Mouse (Mus musculus) lung, embryonic 16.5 days (tissue): ENCODE measurements around the gene Slc44a5. TPM values are rescaled to one million over a fixed set of nuclear protein-coding genes. Genes with fewer than 3 reads are reported as not detected.

Experiments
- ATAC-seq: fragments of 200-750 bp; cut with Nextera tagmentation; 2 replicates; pipeline ENCODE4 v1.8.0; 2017; ENCODE audit warnings: low read depth, mild to moderate bottlenecking, moderate library complexity
- H3K27ac ChIP-seq: fragments of 300-500 bp; sonication (generic); 2 replicates; pipeline ENCODE4 v1.5.1; 2014; ENCODE audit warnings: mild to moderate bottlenecking, control low read depth, low read length
- H3K27me3 ChIP-seq: fragments of 300-500 bp; sonication (generic); 2 replicates; pipeline ENCODE4 v1.6.1; 2014; ENCODE audit warnings: low read depth, low read length, mixed read lengths; ENCODE audit not compliant: control insufficient read depth, insufficient read depth
- H3K36me3 ChIP-seq: fragments of 300-500 bp; sonication (generic); 2 replicates; pipeline ENCODE4 v1.6.1; 2014; ENCODE audit warnings: low read length; ENCODE audit not compliant: control insufficient read depth, insufficient read depth
- H3K4me1 ChIP-seq: fragments of 300-500 bp; sonication (generic); replicated peaks from 2 replicates; pipeline ENCODE4 v1.6.1; 2014; ENCODE audit warnings: low read length, mixed read lengths; ENCODE audit not compliant: control insufficient read depth, insufficient read depth
- H3K4me2 ChIP-seq: fragments of 300-500 bp; sonication (generic); 2 replicates; pipeline ENCODE4 v1.6.1; 2014; ENCODE audit warnings: low read depth, low read length, control low read depth
- H3K4me3 ChIP-seq: fragments of 300-500 bp; sonication (generic); 2 replicates; pipeline ENCODE4 v1.5.1; 2014; ENCODE audit warnings: mild to moderate bottlenecking, low read length, control low read depth
- H3K9ac ChIP-seq: fragments of 300-500 bp; sonication (generic); 2 replicates; pipeline ENCODE4 v1.6.1; 2014; ENCODE audit warnings: low read length, control low read depth
- H3K9me3 ChIP-seq: fragments of 300-500 bp; sonication (generic); 2 replicates; pipeline ENCODE4 v1.6.1; 2016; ENCODE audit warnings: low read length; ENCODE audit not compliant: control insufficient read depth
- WGBS: fragments of 180-500 bp; shearing (Covaris S2); extraction: QIAGEN DNeasy Blood & Tissue Kit; methylation state at CpG from one replicate; pipeline ENCODE4 v1.1.7; 2014; 5-methylcytosine and 5-hydroxymethylcytosine counted together
- polyA plus RNA-seq: library from polyadenylated mRNA; unstranded; fragments of >200 nt; fragmentation: Nextera tagmentation; extraction: Ambion mirVana; gene quantifications from 2 replicates; pipeline ENCODE4 v1.2.1, GENCODE M21; 2015

The Slc44a5 gene
- polyA plus RNA-seq, 1 experiment from 2014 or later: 0.39 TPM

GRCm38 (mm10) chr3:154288429-154289069 lies 315.3 kb downstream of the Slc44a5 start:
- Histone ChIP-seq H3K4me2 (no peak overlapping the region), H3K9ac (no peak overlapping the region), H3K4me3 (no peak overlapping the region), H3K27me3 (no peaks in the 10 kb centered on the region), H3K9me3 (no peaks in the 10 kb centered on the region), H3K36me3 (no peaks in the 10 kb centered on the region), H3K4me1 (no peaks in the 10 kb centered on the region), H3K27ac (no peak overlapping the region)
- 85% methylated on average over 4 of the region's 4 CpGs for WGBS
- ATAC-seq: no peak

GRCm38 (mm10) chr3:154290351-154290750 lies 317.1 kb downstream of the Slc44a5 start:
- ATAC-seq: no peak
- Histone ChIP-seq H3K4me3 (no peak overlapping the region), H3K9me3 (no peaks in the 10 kb centered on the region), H3K36me3 (no peaks in the 10 kb centered on the region), H3K27me3 (no peaks in the 10 kb centered on the region), H3K27ac (no peak overlapping the region), H3K4me2 (no peak overlapping the region), H3K4me1 (no peaks in the 10 kb centered on the region), H3K9ac (no peak overlapping the region)
- 38% methylated on average over 2 of the region's 2 CpGs for WGBS

- Histone ChIP-seq H3K9me3 (no peaks in the 10 kb centered on the region), H3K9ac (no peak overlapping the region), H3K4me3 (no peak overlapping the region), H3K27me3 (no peaks in the 10 kb centered on the region), H3K36me3 (no peaks in the 10 kb centered on the region), H3K4me1 (no peaks in the 10 kb centered on the region), H3K27ac (no peak overlapping the region), H3K4me2 (no peak overlapping the region)
- 63% methylated on average over 5 of the region's 5 CpGs for WGBS
- no peak for ATAC-seq
These were observed 318.9 kb downstream of the Slc44a5 start for GRCm38 (mm10) chr3:154292126-154292525.

GRCm38 (mm10) chr3:154293839-154294490 lies 320.7 kb downstream of the Slc44a5 start:
- no peak for ATAC-seq
- 49% methylated on average over 9 of the region's 9 CpGs for WGBS

GRCm38 (mm10) chr3:154294924-154295834 lies 321.9 kb downstream of the Slc44a5 start:
- WGBS: 92% methylated on average over 17 of the region's 17 CpGs
- no peak overlapping the region for H3K4me2 ChIP-seq
- H3K27ac ChIP-seq: no peak overlapping the region
- no peak overlapping the region for H3K9ac ChIP-seq
- no peaks in the 10 kb centered on the region for H3K9me3 ChIP-seq
- no peaks in the 10 kb centered on the region for H3K27me3 ChIP-seq
- H3K36me3 ChIP-seq: no peaks in the 10 kb centered on the region
- no peak overlapping the region for H3K4me3 ChIP-seq
- no peak for ATAC-seq
- H3K4me1 ChIP-seq: no peaks in the 10 kb centered on the region

More at GRCm38 (mm10) chr3:154293839-154294490, 320.7 kb downstream of the Slc44a5 start:
- H3K27me3 ChIP-seq: no peaks in the 10 kb centered on the region
- H3K4me3 ChIP-seq: no peak overlapping the region
- no peaks in the 10 kb centered on the region for H3K4me1 ChIP-seq
- H3K36me3 ChIP-seq: no peaks in the 10 kb centered on the region
- H3K27ac ChIP-seq: no peak overlapping the region
- no peaks in the 10 kb centered on the region for H3K9me3 ChIP-seq
- H3K4me2 ChIP-seq: no peak overlapping the region
- no peak overlapping the region for H3K9ac ChIP-seq

GRCm38 (mm10) chr3:154297499-154297898 lies 324.3 kb downstream of the Slc44a5 start:
- 29% methylated on average over 6 of the region's 6 CpGs for WGBS
- H3K27me3 ChIP-seq: no peaks in the 10 kb centered on the region

GRCm38 (mm10) chr3:154298490-154298889 lies 325.3 kb downstream of the Slc44a5 start:
- no peaks in the 10 kb centered on the region for H3K4me1 ChIP-seq
- no peak overlapping the region for H3K27ac ChIP-seq
- no peak overlapping the region for H3K9ac ChIP-seq

More at GRCm38 (mm10) chr3:154297499-154297898, 324.3 kb downstream of the Slc44a5 start:
- ATAC-seq: no peak
- Histone ChIP-seq H3K4me3 (no peak overlapping the region), H3K27ac (no peak overlapping the region), H3K9me3 (no peaks in the 10 kb centered on the region), H3K4me1 (no peaks in the 10 kb centered on the region), H3K36me3 (no peaks in the 10 kb centered on the region), H3K9ac (no peak overlapping the region), H3K4me2 (no peak overlapping the region)

GRCm38 (mm10) chr3:154300006-154300405 lies 326.8 kb downstream of the Slc44a5 start:
- Histone ChIP-seq H3K9ac (no peak overlapping the region), H3K4me1 (no peaks in the 10 kb centered on the region), H3K27me3 (no peaks in the 10 kb centered on the region), H3K36me3 (no peaks in the 10 kb centered on the region), H3K4me2 (no peak overlapping the region), H3K27ac (no peak overlapping the region), H3K4me3 (no peak overlapping the region), H3K9me3 (no peaks in the 10 kb centered on the region)
- WGBS: 88% methylated on average over 9 of the region's 9 CpGs
- no peak for ATAC-seq

More at GRCm38 (mm10) chr3:154298490-154298889, 325.3 kb downstream of the Slc44a5 start:
- no peak overlapping the region for H3K4me2 ChIP-seq
- ATAC-seq: no peak
- no peaks in the 10 kb centered on the region for H3K27me3 ChIP-seq
- no peak overlapping the region for H3K4me3 ChIP-seq
- H3K36me3 ChIP-seq: no peaks in the 10 kb centered on the region
- H3K9me3 ChIP-seq: no peaks in the 10 kb centered on the region

GRCm38 (mm10) chr3:154301102-154301501 lies 327.9 kb downstream of the Slc44a5 start:
- Histone ChIP-seq H3K36me3 (no peaks in the 10 kb centered on the region), H3K4me3 (no peak overlapping the region), H3K27me3 (no peaks in the 10 kb centered on the region), H3K4me1 (no peaks in the 10 kb centered on the region), H3K9me3 (no peaks in the 10 kb centered on the region), H3K9ac (no peak overlapping the region), H3K27ac (no peak overlapping the region), H3K4me2 (no peak overlapping the region)
- 73% methylated on average over 4 of the region's 4 CpGs for WGBS
- ATAC-seq: no peak
